Mouse (Mus musculus) liver, adult 2 months (tissue): ENCODE results near the gene Piga.
A peak's percentile ranks its signal among the peaks of the same experiment; 100 is the strongest.

ENCODE experiments used
- CTCF ChIP-seq: fragments of 200-500 bp; IDR thresholded peaks from 2 replicates; pipeline ENCODE4 v1.5.1; 2011; ENCODE audit warnings: low read depth, low read length, control low read depth
- POLR2A ChIP-seq: fragments of 200-500 bp; IDR thresholded peaks from 2 replicates; pipeline ENCODE4 v1.6.1; 2011; ENCODE audit warnings: low read length, control low read depth; ENCODE audit not compliant: insufficient read depth; ENCODE audit errors: extremely low read depth

DNA sequence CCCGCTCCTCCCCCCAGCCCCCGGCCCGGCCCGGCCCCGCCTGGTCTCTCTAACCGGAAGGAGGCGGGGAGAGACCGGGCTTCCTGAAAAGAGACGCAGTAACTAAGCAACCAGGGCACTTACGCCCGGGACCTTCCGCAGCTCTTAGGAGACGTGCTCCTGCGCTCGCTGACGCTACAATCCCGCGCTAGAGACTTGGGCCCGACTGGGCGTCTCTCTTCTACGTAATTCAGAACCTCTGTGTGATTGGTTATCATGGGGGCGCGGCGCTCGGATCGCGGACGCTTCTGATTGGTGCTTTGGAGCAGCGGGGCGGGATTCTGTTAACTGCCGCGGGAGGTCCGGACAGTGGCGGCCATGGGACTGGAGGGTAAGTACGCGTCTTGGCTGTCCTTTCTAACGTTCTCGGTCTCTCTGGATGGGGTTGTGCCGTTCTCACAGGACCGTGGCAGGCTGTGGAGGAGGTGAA lies at the start of gene Piga:
- TF ChIP-seq CTCF (no peak), POLR2A (peak; percentile 73; the same call in 1 of the 2 replicates)
